Mouse (Mus musculus) MEL (cell line): ENCODE measurements around the gene Rybp. TPM values are rescaled to one million over a fixed set of nuclear protein-coding genes. Genes with fewer than 3 reads are reported as not detected.

ENCODE experiments used
- DNase-seq: peaks from one replicate; pipeline ENCODE4 v3.0.0; 2011; ENCODE audit warnings: low read depth, low spot score
- H3K27ac ChIP-seq: 2 replicates; pipeline ENCODE4 v1.5.1; 2012; ENCODE audit warnings: low read depth, mild to moderate bottlenecking, control low read depth, low read length, moderate library complexity; ENCODE audit not compliant: control insufficient read depth
- H3K27me3 ChIP-seq, 2 experiments: fragments of 150-350 bp in 1 of 2; sonication (generic) in 1 of 2; 2 replicates each; pipeline ENCODE4 v1.6.1; 2012; ENCODE audit warnings: low read length in 2 of 2, mild to moderate bottlenecking in 2 of 2, improper control_type of control experiment in 1 of 2, moderate library complexity in 1 of 2; ENCODE audit not compliant: insufficient read depth in 2 of 2, control insufficient read depth in 1 of 2
- H3K36me3 ChIP-seq, 2 experiments: 2 replicates each; pipeline ENCODE4 v1.6.1; 2012 to 2014; ENCODE audit warnings: low read length in 2 of 2, improper control_type of control experiment in 1 of 2, inconsistent platforms in 1 of 2, mild to moderate bottlenecking in 1 of 2; ENCODE audit not compliant: insufficient read depth in 2 of 2, control insufficient read depth in 1 of 2
- H3K4me1 ChIP-seq, 2 experiments: fragments of 150-350 bp in 1 of 2; sonication (generic) in 1 of 2; 2 replicates each; pipeline ENCODE4 v1.6.1; 2012; ENCODE audit warnings: low read length in 2 of 2, improper control_type of control experiment in 1 of 2, mild to moderate bottlenecking in 1 of 2; ENCODE audit not compliant: insufficient read depth in 2 of 2, control insufficient read depth in 1 of 2
- H3K4me3 ChIP-seq, 2 experiments: fragments of 150-350 bp in 1 of 2; sonication (generic) in 1 of 2; 2 replicates each; pipeline ENCODE4 v1.5.1; 2012; ENCODE audit warnings: low read depth in 2 of 2, low read length in 2 of 2, mild to moderate bottlenecking in 2 of 2, moderate library complexity in 2 of 2, control low read depth in 1 of 2, improper control_type of control experiment in 1 of 2; ENCODE audit not compliant: control insufficient read depth in 1 of 2, insufficient read depth in 1 of 2
- H3K79me2 ChIP-seq: 2 replicates; pipeline ENCODE4 v1.6.1; 2012; ENCODE audit warnings: mild to moderate bottlenecking, low read length, moderate library complexity; ENCODE audit not compliant: control insufficient read depth, poor library complexity, insufficient read depth
- H3K9ac ChIP-seq: 2 replicates; pipeline ENCODE4 v1.6.1; 2012; ENCODE audit warnings: low read depth, mild to moderate bottlenecking, control low read depth, low read length, moderate library complexity; ENCODE audit not compliant: control insufficient read depth, poor library complexity, severe bottlenecking
- H3K9me3 ChIP-seq: fragments of 150-350 bp; sonication (generic); replicated peaks from 2 replicates; pipeline ENCODE4 v1.6.1; 2012; ENCODE audit warnings: mild to moderate bottlenecking, low read length, improper control_type of control experiment, moderate library complexity; ENCODE audit not compliant: insufficient read depth
- BHLHE40 ChIP-seq: IDR thresholded peaks from 2 replicates; pipeline ENCODE4 v1.6.1; 2012; ENCODE audit warnings: low read depth, mild to moderate bottlenecking, inconsistent platforms, low read length, improper control_type of control experiment, borderline replicate concordance
- CHD2 ChIP-seq: IDR thresholded peaks from 2 replicates; pipeline ENCODE4 v1.6.1; 2011; ENCODE audit warnings: low read length, improper control_type of control experiment
- CTCF ChIP-seq, 3 experiments: IDR thresholded peaks in 2 of 3; conservative IDR thresholded peaks in 1 of 3; 2 replicates each; pipeline ENCODE4 v1.5.1; 2011 to 2012; ENCODE audit warnings: low read length in 3 of 3, low read depth in 2 of 3, mild to moderate bottlenecking in 2 of 3, improper control_type of control experiment in 1 of 3, inconsistent platforms in 1 of 3, mixed read lengths in 1 of 3, moderate library complexity in 1 of 3; ENCODE audit not compliant: control insufficient read depth in 1 of 3, insufficient read depth in 1 of 3, poor library complexity in 1 of 3, severe bottlenecking in 1 of 3
- EP300 ChIP-seq, 2 experiments: IDR thresholded peaks; 2 replicates each; pipeline ENCODE4 v1.6.1; 2011; ENCODE audit warnings: improper control_type of control experiment in 2 of 2, low read length in 2 of 2, low read depth in 1 of 2, mild to moderate bottlenecking in 1 of 2
- ETS1 ChIP-seq: IDR thresholded peaks from 2 replicates; pipeline ENCODE4 v1.6.1; 2012; ENCODE audit warnings: low read depth, mild to moderate bottlenecking, inconsistent platforms, low read length, improper control_type of control experiment, moderate library complexity
- GATA1 ChIP-seq: IDR thresholded peaks from 2 replicates; pipeline ENCODE4 v1.6.1; 2011; ENCODE audit warnings: low read depth, low read length, improper control_type of control experiment
- KAT2A ChIP-seq: conservative IDR thresholded peaks from 2 replicates; pipeline ENCODE4 v1.6.1; 2012; ENCODE audit warnings: low read depth, low read length, improper control_type of control experiment, inconsistent platforms
- MAZ ChIP-seq: IDR thresholded peaks from 2 replicates; pipeline ENCODE4 v1.6.1; 2012; ENCODE audit warnings: low read depth, mild to moderate bottlenecking, inconsistent platforms, low read length, improper control_type of control experiment
- MEF2A ChIP-seq: IDR thresholded peaks from 2 replicates; pipeline ENCODE4 v1.6.1; 2014; ENCODE audit warnings: low read depth, mild to moderate bottlenecking, inconsistent platforms, low read length, improper control_type of control experiment; ENCODE audit not compliant: poor library complexity, insufficient replicate concordance, severe bottlenecking; ENCODE audit errors: extremely low read depth
- MXI1 ChIP-seq: IDR thresholded peaks from 2 replicates; pipeline ENCODE4 v1.6.1; 2011; ENCODE audit warnings: mild to moderate bottlenecking, low read depth, low read length, improper control_type of control experiment
- MYC ChIP-seq: IDR thresholded peaks from 2 replicates; pipeline ENCODE4 v1.6.1; 2011; ENCODE audit warnings: low read depth, mild to moderate bottlenecking, low read length, improper control_type of control experiment, moderate library complexity
- NRF1 ChIP-seq: IDR thresholded peaks from 2 replicates; pipeline ENCODE4 v1.6.1; 2014; ENCODE audit warnings: low read depth, mild to moderate bottlenecking, inconsistent platforms, low read length, improper control_type of control experiment, moderate library complexity; ENCODE audit not compliant: poor library complexity, insufficient read depth, severe bottlenecking
- POLR2AphosphoS2 ChIP-seq: IDR thresholded peaks from 2 replicates; pipeline ENCODE4 v1.6.1; 2011; ENCODE audit warnings: low read length, improper control_type of control experiment
- RAD21 ChIP-seq: IDR thresholded peaks from 2 replicates; pipeline ENCODE4 v1.6.1; 2011; ENCODE audit warnings: mild to moderate bottlenecking, low read depth, low read length, improper control_type of control experiment
- RCOR1 ChIP-seq: IDR thresholded peaks from 2 replicates; pipeline ENCODE4 v1.6.1; 2012; ENCODE audit warnings: low read depth, mild to moderate bottlenecking, inconsistent platforms, low read length, improper control_type of control experiment
- SMC3 ChIP-seq: IDR thresholded peaks from 2 replicates; pipeline ENCODE4 v1.6.1; 2011; ENCODE audit warnings: low read depth, low read length, improper control_type of control experiment
- TAL1 ChIP-seq: IDR thresholded peaks from 2 replicates; pipeline ENCODE4 v1.6.1; 2012; ENCODE audit warnings: mild to moderate bottlenecking, inconsistent platforms, low read length, moderate library complexity, mixed read lengths
- TBP ChIP-seq: IDR thresholded peaks from 2 replicates; pipeline ENCODE4 v1.8.0; 2011; ENCODE audit warnings: low read depth, low read length, improper control_type of control experiment
- TCF12 ChIP-seq: IDR thresholded peaks from 2 replicates; pipeline ENCODE4 v1.6.1; 2014; ENCODE audit warnings: low read depth, mild to moderate bottlenecking, inconsistent platforms, low read length, improper control_type of control experiment, moderate library complexity
- UBTF ChIP-seq: IDR thresholded peaks from 2 replicates; pipeline ENCODE4 v1.6.1; 2012; ENCODE audit warnings: low read depth, mild to moderate bottlenecking, inconsistent platforms, low read length, improper control_type of control experiment, moderate library complexity, borderline replicate concordance; ENCODE audit not compliant: insufficient read depth
- USF1 ChIP-seq: IDR thresholded peaks from 2 replicates; pipeline ENCODE4 v1.6.1; 2014; ENCODE audit warnings: low read depth, mild to moderate bottlenecking, inconsistent platforms, low read length, improper control_type of control experiment, moderate library complexity
- USF2 ChIP-seq, 2 experiments: IDR thresholded peaks; 2 replicates each; pipeline ENCODE4 v1.6.1; 2011 to 2012; ENCODE audit warnings: improper control_type of control experiment in 2 of 2, low read length in 2 of 2, borderline replicate concordance in 1 of 2, inconsistent platforms in 1 of 2, low read depth in 1 of 2, mild to moderate bottlenecking in 1 of 2; ENCODE audit not compliant: insufficient read depth in 1 of 2
- ZMIZ1 ChIP-seq: IDR thresholded peaks from 2 replicates; pipeline ENCODE4 v1.6.1; 2012; ENCODE audit warnings: low read depth, mild to moderate bottlenecking, inconsistent platforms, low read length, improper control_type of control experiment, moderate library complexity
- ZNF384 ChIP-seq: IDR thresholded peaks from 2 replicates; pipeline ENCODE4 v1.6.1; 2012; ENCODE audit warnings: low read depth, mild to moderate bottlenecking, inconsistent platforms, low read length, improper control_type of control experiment
- polyA plus RNA-seq, 2 experiments: library from polyadenylated mRNA; stranded (reverse) in 1 of 2; unstranded in 1 of 2; fragments of >175 nt in 1 of 2; fragments of >200 nt in 1 of 2; gene quantifications; 2 replicates each; pipeline versions ENCODE4 v1.2.1 to v1.2.4; 2012; ENCODE audit warnings: low replicate concordance in 2 of 2, low read depth in 1 of 2; ENCODE audit not compliant: insufficient read length in 2 of 2, insufficient read depth in 1 of 2, missing spikeins in 1 of 2
- total RNA-seq: library from RNA; depleted of rRNA; stranded (reverse); fragments of 300-350 nt; gene quantifications from 2 replicates; pipeline ENCODE4 v1.2.3, GENCODE M21; 2012

The Rybp gene
- total and polyA plus RNA-seq, 3 experiments = 0.08 to 3.8 TPM; not detected in 1

DNA sequence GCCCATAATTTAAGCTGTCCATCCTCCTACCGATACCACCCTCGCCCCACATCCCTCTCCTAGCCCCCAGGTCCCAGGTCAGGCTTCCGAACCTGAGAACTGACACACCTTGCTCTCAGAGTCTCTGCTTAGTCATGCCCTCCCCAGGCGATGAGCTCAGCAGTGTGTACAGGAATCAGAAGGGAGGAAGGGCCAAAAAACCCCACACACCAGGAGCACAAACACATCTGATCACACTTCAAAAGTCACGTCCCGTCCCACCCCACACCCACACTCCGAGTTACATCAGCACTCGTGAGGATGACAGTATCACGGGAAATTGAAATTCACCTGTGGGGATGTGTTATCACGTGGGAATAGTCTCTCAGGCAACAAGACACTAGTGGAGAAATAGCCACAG, 97.0 kb downstream of the Rybp start:
- TF ChIP-seq ETS1 (no peak), RCOR1 (no peak), MEF2A (no peak), GATA1 (no peak), ZMIZ1 (no peak), MYC (no peak), USF1 (no peak), RAD21 (no peak), KAT2A (no peak), BHLHE40 (no peak), NRF1 (no peak), MAZ (no peak), ZNF384 (no peak), POLR2AphosphoS2 (no peak), TBP (no peak), USF2 (IDR thresholded peaks at IDR 0.05; ENCODE audit: borderline replicate concordance in 1 of 2, insufficient read depth in 1 of 2, low read depth in 1 of 2, low read length in 2 of 2) (no peak), EP300 (IDR thresholded peaks at IDR 0.05; ENCODE audit: low read depth in 1 of 2, low read length in 2 of 2) (no peak), TAL1 (no peak), CHD2 (no peak)
- TF ChIP-seq, all 39 proteins: peak for 0
- peaks cover 12 to 28% of the 10 kb centered on the region in 2 experiments for H3K4me1 ChIP-seq

DNA sequence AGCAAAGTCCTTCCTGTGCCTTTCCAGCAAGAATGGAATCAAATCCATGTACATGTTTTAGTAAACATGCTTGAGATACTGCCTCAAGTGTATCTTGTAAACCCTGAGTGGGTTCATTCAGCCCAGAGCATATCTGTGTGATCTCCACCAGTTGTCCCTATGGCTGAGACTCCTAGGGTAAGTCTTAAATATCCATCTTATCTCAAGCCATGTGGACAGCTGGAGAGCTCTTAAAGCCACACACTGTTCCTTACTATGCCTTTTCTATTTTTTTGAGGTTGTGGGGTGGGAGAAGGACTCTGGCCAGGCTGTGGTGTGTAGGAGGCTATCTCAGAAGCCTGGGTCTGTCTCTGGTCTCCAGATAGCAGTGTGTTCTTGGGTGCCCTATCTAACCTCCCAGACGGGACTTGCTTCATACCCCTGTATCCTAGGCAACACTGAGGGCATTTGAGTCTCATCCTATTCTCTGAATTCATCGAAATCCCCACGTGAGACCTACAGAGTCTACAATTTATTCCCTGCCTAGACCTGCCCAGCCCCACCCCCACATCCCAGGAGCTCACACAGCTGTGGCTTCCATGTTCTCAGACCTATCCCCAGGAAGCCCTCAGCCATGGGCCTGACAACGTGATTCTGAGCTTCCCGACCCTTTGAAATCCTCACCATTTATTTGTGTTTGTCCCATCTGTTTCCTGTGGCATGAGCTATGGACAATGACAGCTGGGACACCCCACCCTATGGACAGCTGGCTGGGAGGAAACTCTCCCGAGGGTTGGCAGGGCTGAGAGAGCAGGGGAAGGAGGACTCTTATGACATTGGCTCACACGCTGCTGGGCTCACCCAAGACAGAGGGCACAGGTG, 98.2 kb downstream of the Rybp start:
- Histone ChIP-seq H3K79me2 (no peaks in the 10 kb centered on the region), H3K4me3 (no peak overlapping the region), H3K27me3 (no peaks in the 10 kb centered on the region), H3K36me3 (peaks cover 0 to 14% of the 10 kb centered on the region in 2 experiments; a peak in 2 of 4 replicates), H3K4me1 (peaks cover 12 to 28% of the 10 kb centered on the region in 2 experiments), H3K27ac (no peak overlapping the region), H3K9me3 (no peaks in the 10 kb centered on the region), H3K9ac (no peak overlapping the region)
- TF ChIP-seq RCOR1 (no peak), TCF12 (peak; percentile 66), MEF2A (no peak), TAL1 (peak; percentile 69), EP300 (IDR thresholded peaks at IDR 0.05; ENCODE audit: low read depth in 1 of 2, low read length in 2 of 2) (peak in 1 of 2 experiments; percentile 74; a peak in 2 of 4 replicates), GATA1 (peak; percentile 65), KAT2A (no peak), ETS1 (peak; percentile 36; the same call in 1 of the 2 replicates), MXI1 (peak; percentile 21; the same call in 1 of the 2 replicates), CTCF (IDR thresholded peaks at IDR 0.05 in 2 of 3, conservative IDR thresholded peaks at IDR 0.05 in 1 of 3; ENCODE audit: control insufficient read depth in 1 of 3, insufficient read depth in 1 of 3, low read depth in 2 of 3, low read length in 3 of 3, poor library complexity in 1 of 3, severe bottlenecking in 1 of 3) (no peak), UBTF (no peak), SMC3 (no peak)
- peak; percentile 33 for DNase-seq

More for the DNA sequence above, 97.0 kb downstream of the Rybp start:
- no peaks in the 10 kb centered on the region for H3K27me3 ChIP-seq
- H3K4me3 ChIP-seq = no peak overlapping the region
- H3K36me3 ChIP-seq = peaks cover 0 to 14% of the 10 kb centered on the region in 2 experiments; a peak in 2 of 4 replicates
- DNase-seq = no peak
- no peak overlapping the region for H3K9ac ChIP-seq
- H3K79me2 ChIP-seq = no peaks in the 10 kb centered on the region
- no peak overlapping the region for H3K27ac ChIP-seq
- H3K9me3 ChIP-seq = no peaks in the 10 kb centered on the region
